Mouse (Mus musculus): Measurements from ENCODE around the gene Mymx. TPM values are rescaled to one million over a fixed set of nuclear protein-coding genes. Genes with fewer than 3 reads are reported as not detected.
"Not testable (repeated sequence)": the region's sequence is repeated elsewhere in the genome, so short reads cannot be mapped to it uniquely, and the experiment has no call there.

Mymx gene
- 1 to 10 TPM in 1 of 2 experiments, under 1 TPM in 1; 0.57 to 1.9 TPM for total RNA-seq (2021)
- long read RNA-seq, experiment 1, partial matches to known transcripts = 0 of 1 reads
- long read RNA-seq, experiment 1, other reads (novel, unspliced or antisense) = 0 of 1 reads
- long read RNA-seq, experiment 2, partial matches to known transcripts = 0 of 3 reads
- long read RNA-seq, experiment 2, other reads (novel, unspliced or antisense) = 1 of 3 reads

DNA sequence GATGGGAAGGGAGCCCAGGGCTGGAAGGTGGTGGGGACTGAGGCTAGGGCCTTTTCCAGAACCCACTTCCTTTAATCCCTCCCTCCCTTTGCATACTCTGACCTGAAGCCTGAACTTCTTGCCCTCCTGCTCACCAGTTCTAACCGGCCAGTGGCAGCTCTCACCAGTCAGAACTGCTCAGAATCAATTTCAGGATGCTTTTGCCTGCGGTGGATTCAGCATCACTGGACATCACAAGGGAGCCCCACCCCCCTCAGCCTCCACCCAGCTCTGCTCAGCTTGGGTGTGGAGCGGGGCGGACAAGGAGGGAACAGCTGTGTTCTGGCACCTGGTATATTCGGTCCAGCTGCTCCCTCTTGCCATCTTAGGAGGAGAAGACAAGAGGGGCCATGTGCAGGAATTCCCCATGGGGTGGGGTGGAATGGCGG is at the start of gene Mymx:
TSS of gene Mymx (minus strand) at position 226 of the 428 bp plus-strand sequence.
- no peak for DNase-seq

DNA sequence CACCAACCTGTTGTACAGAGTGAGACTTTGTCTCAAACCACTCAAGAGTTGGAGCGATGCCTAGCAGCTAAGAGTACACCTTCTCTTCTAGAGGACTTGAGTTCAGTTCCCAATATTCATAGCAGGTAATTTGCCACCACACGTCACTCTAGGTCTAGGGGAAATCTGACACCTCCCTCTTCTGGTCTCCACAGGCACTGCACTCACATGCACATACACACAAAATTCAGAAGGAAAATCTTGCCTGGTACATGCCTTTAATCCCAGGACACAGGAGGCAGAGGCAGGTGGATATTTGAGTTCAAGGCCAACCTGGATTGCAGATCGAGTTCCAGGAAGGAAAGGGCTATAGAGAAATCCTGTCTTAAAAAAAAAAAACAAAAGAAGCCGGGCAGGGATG is 42.3 kb upstream of the Mymx start:
- DNase-seq = no peak

GRCm38 (mm10) chr17:45642701-45643100 is 40.8 kb upstream of the Mymx start:
- DNase-seq = peak; percentile 82

DNA sequence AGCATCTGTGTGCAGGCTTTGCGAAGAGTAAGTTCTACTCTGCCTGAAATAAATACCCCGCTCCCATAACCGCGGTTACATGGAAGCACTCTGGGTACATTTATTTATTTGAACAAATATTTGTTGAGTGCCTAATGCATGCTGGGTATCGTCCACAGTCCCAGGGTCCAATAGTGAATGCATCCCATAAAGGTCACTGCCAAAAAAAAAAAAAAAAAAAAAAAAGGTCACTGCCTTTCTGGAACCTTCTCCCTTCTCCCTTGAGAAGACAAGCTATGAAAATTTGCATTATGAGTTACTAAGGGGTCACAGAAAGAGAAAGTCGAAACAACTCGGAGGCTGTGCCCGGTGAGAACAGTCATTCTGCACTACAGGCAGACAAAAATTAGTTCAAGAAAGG is 40.1 kb upstream of the Mymx start:
- no peak for DNase-seq

- DNase-seq = no peak
These were observed 36.8 kb upstream of the Mymx start for GRCm38 (mm10) chr17:45638596-45639295.

DNA sequence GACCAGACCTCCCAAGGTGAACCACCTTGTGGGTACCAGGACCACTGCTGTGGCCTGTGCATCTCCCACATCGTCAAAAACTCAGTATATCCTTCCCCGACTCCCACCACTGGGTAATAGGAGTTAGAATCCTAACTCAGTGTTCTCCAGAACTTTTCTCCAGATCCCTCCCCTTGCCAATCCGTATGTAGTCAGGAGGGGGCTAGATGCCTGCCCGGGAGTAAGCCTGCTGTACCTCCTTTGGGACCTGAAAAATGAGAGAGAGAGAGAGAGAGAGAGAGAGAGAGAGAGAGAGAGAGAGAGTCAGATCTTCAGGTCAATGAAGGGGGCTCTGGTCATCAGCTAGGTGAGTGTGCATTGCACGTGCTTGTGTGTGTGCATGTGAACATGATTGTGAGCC is 32.1 kb upstream of the Mymx start:
- peak; percentile 15 for DNase-seq

GRCm38 (mm10) chr17:45631940-45632339 is 30.0 kb upstream of the Mymx start:
- DNase-seq = no peak

- no peak for DNase-seq
These were observed 29.1 kb upstream of the Mymx start for GRCm38 (mm10) chr17:45630992-45631391.

DNA sequence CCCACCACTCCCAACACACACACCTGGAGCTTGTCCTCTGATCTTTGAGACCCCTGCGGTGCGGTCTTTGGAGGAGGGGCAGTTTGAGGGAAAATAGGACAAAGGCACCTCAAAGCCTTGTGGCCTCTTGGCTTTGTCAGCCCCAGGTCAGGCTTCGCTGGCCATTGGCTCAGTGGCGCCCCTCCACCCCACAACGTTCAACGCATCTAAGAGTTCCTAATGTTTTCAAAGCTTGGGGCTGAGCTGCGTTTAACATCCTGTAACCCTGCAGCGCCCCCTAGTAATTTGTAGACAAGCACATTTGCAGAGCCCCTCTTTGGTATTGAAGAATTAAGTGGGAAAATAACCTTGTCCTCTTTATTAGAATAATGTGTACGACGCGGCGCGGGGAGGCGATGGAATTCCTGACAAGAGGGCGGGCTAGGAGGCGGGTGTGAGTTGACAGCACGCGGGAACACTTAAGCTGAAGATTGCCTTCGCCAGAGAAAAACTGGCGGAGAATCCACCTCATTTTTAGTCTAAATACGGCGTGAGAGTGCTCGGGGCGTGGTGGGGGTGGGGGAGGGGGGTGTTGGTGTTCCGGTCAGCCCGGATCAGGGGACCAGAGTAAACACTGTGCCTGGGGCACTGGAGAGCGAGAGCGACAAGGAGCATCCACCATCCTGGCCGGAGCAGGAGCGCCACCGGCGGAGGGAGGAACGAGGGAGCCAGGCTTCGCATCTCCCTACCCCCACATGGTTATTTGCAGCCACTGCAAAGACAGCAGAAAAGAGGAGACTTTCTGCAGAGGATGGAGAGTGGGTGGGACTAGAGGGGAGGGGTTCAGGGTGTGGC is 28.2 kb upstream of the Mymx start:
- DNase-seq = peak; percentile 76

- DNase-seq = no peak
These were observed 27.3 kb upstream of the Mymx start for GRCm38 (mm10) chr17:45628885-45629855.

DNA sequence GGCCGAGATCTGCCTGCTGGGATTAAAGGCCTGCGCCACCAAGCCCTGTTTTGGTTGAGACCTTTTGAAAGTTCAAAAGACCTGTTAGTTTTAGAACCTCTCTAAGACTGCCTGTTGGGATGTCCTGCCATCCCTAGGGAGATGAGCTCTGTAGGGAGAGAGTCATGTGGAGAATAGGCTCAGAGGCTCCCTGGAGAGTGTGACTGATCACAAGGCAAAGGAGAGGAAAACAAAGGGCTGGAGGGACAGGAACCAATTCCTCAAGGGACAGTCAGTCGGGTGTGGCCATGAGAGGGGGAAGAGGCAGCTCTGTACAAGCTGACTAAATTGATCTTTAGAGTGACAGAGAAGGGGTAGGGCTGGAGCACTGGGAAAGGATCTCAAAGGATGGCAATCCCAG is 26.3 kb upstream of the Mymx start:
- no peak for DNase-seq

GRCm38 (mm10) chr17:45626577-45627134 is 24.8 kb upstream of the Mymx start:
- DNase-seq = peak; percentile 80

DNA sequence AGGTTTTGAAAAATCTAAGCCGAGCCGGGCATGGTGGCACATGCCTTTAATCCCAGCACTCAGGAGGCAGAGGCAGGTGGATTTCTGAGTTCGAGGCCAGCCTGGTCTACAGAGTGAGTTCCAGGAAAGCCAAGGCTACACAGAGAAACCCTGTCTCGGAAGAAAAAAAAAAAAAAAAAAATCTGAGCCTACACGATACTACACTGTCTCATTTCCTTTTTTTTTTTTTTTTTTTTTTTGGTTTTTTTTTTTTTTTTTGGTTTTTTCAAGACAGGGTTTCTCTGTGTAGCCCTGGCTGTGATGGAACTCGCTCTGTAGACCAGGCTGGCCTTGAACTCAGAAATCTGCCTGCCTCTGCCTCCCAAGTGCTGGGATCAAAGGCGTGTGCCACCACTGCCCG is 21.5 kb upstream of the Mymx start:
- DNase-seq = not testable (repeated sequence)

GRCm38 (mm10) chr17:45619386-45620256 is 17.7 kb upstream of the Mymx start:
- DNase-seq = peak; percentile 47

DNA sequence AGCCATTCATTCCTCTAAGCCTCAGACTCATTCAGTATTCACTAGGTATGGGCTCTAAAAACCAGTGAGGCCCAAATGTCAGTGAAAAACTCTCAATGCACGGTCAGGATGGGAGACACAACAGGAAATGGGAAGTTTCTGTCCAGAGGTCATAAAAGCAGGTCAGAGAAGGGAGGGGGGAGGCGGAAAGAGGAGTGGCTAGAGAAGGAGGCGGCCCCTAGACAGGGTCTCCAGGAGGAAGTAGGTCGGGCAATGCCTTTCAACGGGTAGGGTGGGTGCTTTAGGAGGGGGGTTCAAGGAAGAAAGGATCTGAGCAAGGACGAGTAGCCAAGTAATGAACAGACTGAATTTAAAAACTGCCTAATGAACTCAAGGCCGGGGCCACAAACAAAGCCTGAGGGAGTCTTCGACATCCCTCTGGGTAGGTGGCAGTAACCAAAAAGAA is 17.1 kb upstream of the Mymx start:
- DNase-seq = peak; percentile 59

GRCm38 (mm10) chr17:45617655-45618054 is 15.8 kb upstream of the Mymx start:
- DNase-seq = no peak

DNA sequence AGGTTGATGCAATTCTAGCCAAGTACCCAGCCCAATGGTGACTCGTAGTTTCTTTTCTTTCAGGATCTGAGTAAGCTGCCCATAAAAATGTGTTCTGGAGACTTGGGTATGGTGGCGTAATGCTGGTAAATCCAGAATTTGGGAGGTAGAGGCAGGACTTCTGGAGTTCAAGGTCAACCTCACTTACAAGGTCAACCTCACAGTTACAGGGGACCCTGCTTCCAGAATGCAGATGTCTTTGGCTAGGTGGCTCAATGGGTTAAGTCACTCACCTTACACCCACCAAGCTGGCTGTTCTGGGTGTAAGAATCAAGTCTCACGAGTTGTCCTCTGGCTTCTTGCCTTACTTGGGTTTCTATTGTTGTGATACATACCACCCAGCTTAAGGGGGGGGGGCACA is 14.8 kb upstream of the Mymx start:
- no peak for DNase-seq

DNA sequence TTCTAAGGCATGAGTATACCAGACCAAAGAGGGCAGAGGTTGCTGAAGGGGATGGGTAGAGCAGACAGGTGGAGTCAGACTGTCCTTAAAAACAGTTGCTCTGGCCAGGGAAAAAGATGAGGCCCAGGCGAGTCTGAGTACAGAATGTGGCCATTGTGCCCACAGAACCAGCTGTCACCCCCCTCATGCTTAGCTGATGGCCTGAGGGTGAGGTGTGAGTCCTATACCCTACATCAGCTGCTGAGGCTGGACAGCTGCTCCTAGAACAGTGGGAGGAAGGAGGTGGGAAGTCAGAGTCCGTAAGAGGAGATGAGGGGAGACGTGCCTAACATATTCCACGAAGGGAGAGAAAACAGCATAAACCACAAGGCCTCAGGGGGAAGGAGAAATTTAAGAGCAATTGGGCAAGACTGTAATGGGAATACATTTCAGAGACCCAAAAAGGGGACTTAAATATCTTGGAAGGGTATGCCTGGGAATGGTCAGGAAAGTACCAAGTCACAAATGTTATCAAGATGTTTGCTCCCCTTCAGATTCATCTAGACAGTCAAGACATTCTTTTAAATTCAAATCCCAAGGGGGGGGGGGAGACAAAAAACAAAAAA is 14.2 kb upstream of the Mymx start:
- DNase-seq = no peak

- DNase-seq = no peak
These were observed 11.0 kb upstream of the Mymx start for GRCm38 (mm10) chr17:45612921-45613320.

DNA sequence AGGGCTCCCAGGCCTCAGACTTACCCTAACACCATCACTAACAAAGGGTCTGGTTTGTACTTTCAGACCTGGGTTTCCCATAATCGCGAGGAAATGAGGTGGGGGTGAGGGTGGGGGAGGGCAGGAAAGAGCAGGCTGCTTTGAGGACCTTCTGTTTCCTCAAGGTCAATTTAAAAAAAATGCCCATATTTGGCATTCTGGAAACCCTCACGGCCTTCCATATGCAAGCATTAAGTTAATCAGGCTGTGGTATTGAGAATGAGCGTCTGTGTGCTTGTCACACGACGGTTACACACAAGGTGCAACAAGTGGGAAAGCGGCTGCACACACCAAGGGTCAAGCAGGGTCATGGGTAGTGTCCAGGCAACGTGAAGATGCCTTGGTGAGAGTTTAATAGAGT is 10.1 kb upstream of the Mymx start:
- DNase-seq = no peak

Measured in adrenal gland, postnatal 10 days (tissue).